Mouse (Mus musculus) forebrain, embryonic 13.5 days (tissue): Measurements from ENCODE around the gene Itk. TPM values are rescaled to one million over a fixed set of nuclear protein-coding genes. Genes with fewer than 3 reads are reported as not detected.

Experiments
- ATAC-seq: fragments of 200-750 bp; cut with Nextera tagmentation; 2 replicates; pipeline ENCODE4 v1.8.0; 2017
- H3K27ac ChIP-seq: fragments of 300-500 bp; sonication (generic); 2 replicates; pipeline ENCODE4 v1.5.1; 2015; ENCODE audit warnings: inconsistent platforms, mild to moderate bottlenecking, moderate library complexity
- H3K27me3 ChIP-seq: fragments of 300-500 bp; sonication (generic); 2 replicates; pipeline ENCODE4 v1.6.1; 2015; ENCODE audit warnings: mild to moderate bottlenecking, inconsistent platforms
- H3K36me3 ChIP-seq: fragments of 300-500 bp; sonication (generic); 2 replicates; pipeline ENCODE4 v1.6.1; 2015; ENCODE audit warnings: mild to moderate bottlenecking, inconsistent platforms; ENCODE audit not compliant: poor library complexity, severe bottlenecking
- H3K4me1 ChIP-seq: fragments of 300-500 bp; sonication (generic); 2 replicates; pipeline ENCODE4 v1.6.1; 2015; ENCODE audit warnings: inconsistent platforms
- H3K4me2 ChIP-seq: fragments of 300-500 bp; sonication (generic); 2 replicates; pipeline ENCODE4 v1.6.1; 2015; ENCODE audit warnings: inconsistent platforms, mild to moderate bottlenecking, moderate library complexity
- H3K4me3 ChIP-seq: fragments of 300-500 bp; sonication (generic); 2 replicates; pipeline ENCODE4 v1.5.1; 2015; ENCODE audit warnings: mild to moderate bottlenecking, inconsistent platforms
- H3K9ac ChIP-seq: fragments of 300-500 bp; sonication (generic); 2 replicates; pipeline ENCODE4 v1.6.1; 2015; ENCODE audit warnings: mild to moderate bottlenecking, inconsistent platforms
- H3K9me3 ChIP-seq: fragments of 300-500 bp; sonication (generic); replicated peaks from 2 replicates; pipeline ENCODE4 v1.6.1; 2016; ENCODE audit warnings: inconsistent platforms
- WGBS: fragments of 180-500 bp; shearing (Covaris S2); methylation state at CpG from one replicate; pipeline ENCODE4 v1.1.7; 2015; 5-methylcytosine and 5-hydroxymethylcytosine counted together
- polyA plus RNA-seq: library from polyadenylated mRNA; unstranded; fragments of >200 nt; fragmentation: Nextera tagmentation; extraction: Ambion mirVana; gene quantifications from 2 replicates; pipeline ENCODE4 v1.2.1, GENCODE M21; 2015

The Itk gene
- polyA plus RNA-seq, 1 experiment from 2014 or later, result not detected

GRCm38 (mm10) chr11:46371250-46371649 is 18.1 kb downstream of the Itk start:
- Histone ChIP-seq H3K27ac (no peak overlapping the region), H3K36me3 (no peaks in the 10 kb centered on the region), H3K4me3 (no peak overlapping the region), H3K4me1 (no peaks in the 10 kb centered on the region), H3K4me2 (no peak overlapping the region), H3K9me3 (no peaks in the 10 kb centered on the region; the same call in 1 of the 2 replicates), H3K27me3 (no peaks in the 10 kb centered on the region), H3K9ac (no peak overlapping the region)
- no peak for ATAC-seq
- WGBS, result 90% methylated on average over 8 of the region's 8 CpGs

GRCm38 (mm10) chr11:46370457-46370856 is 18.9 kb downstream of the Itk start:
- Histone ChIP-seq H3K27ac (no peak overlapping the region), H3K4me1 (no peaks in the 10 kb centered on the region), H3K4me2 (no peak overlapping the region), H3K27me3 (no peaks in the 10 kb centered on the region), H3K4me3 (no peak overlapping the region), H3K36me3 (no peaks in the 10 kb centered on the region), H3K9me3 (no peaks in the 10 kb centered on the region; the same call in 1 of the 2 replicates), H3K9ac (no peak overlapping the region)
- WGBS, result 93% methylated on average over 4 of the region's 4 CpGs
- no peak for ATAC-seq

- Histone ChIP-seq H3K27me3 (no peaks in the 10 kb centered on the region), H3K4me1 (peaks cover 6% of the 10 kb centered on the region; the same call in 1 of the 2 replicates), H3K9ac (no peak overlapping the region), H3K36me3 (no peaks in the 10 kb centered on the region), H3K27ac (no peak overlapping the region), H3K4me2 (no peak overlapping the region), H3K4me3 (no peak overlapping the region), H3K9me3 (no peaks in the 10 kb centered on the region; the same call in 1 of the 2 replicates)
- ATAC-seq, result no peak
- 74% methylated on average over 3 of the region's 3 CpGs for WGBS
Observed at GRCm38 (mm10) chr11:46366357-46366756, 23.0 kb downstream of the Itk start.

GRCm38 (mm10) chr11:46365744-46366143 is 23.6 kb downstream of the Itk start:
- Histone ChIP-seq H3K27me3 (no peaks in the 10 kb centered on the region), H3K9ac (no peak overlapping the region), H3K4me3 (no peak overlapping the region), H3K27ac (no peak overlapping the region), H3K9me3 (no peaks in the 10 kb centered on the region; the same call in 1 of the 2 replicates), H3K4me1 (peaks cover 6% of the 10 kb centered on the region; the same call in 1 of the 2 replicates), H3K36me3 (no peaks in the 10 kb centered on the region), H3K4me2 (no peak overlapping the region)
- ATAC-seq, result no peak
- 91% methylated on average over 5 of the region's 5 CpGs for WGBS

GRCm38 (mm10) chr11:46363864-46364263 is 25.5 kb downstream of the Itk start:
- Histone ChIP-seq H3K27me3 (no peaks in the 10 kb centered on the region), H3K4me1 (peaks cover 6% of the 10 kb centered on the region; the same call in 1 of the 2 replicates), H3K36me3 (no peaks in the 10 kb centered on the region), H3K4me3 (no peak overlapping the region), H3K9ac (no peak overlapping the region), H3K9me3 (no peaks in the 10 kb centered on the region; the same call in 1 of the 2 replicates), H3K27ac (no peak overlapping the region), H3K4me2 (no peak overlapping the region)
- ATAC-seq, result no peak
- WGBS, result 97% methylated on average over 9 of the region's 9 CpGs

- Histone ChIP-seq H3K9ac (no peak overlapping the region), H3K27me3 (no peaks in the 10 kb centered on the region), H3K4me3 (no peak overlapping the region), H3K4me1 (peaks cover 6% of the 10 kb centered on the region; the same call in 1 of the 2 replicates), H3K4me2 (no peak overlapping the region), H3K27ac (no peak overlapping the region), H3K9me3 (no peaks in the 10 kb centered on the region; the same call in 1 of the 2 replicates), H3K36me3 (no peaks in the 10 kb centered on the region)
- ATAC-seq, result no peak
- WGBS, result 88% methylated on average over 18 of the region's 18 CpGs
Observed at GRCm38 (mm10) chr11:46362061-46363022, 27.0 kb downstream of the Itk start.

- H3K4me2 ChIP-seq, result no peak overlapping the region
- H3K36me3 ChIP-seq, result no peaks in the 10 kb centered on the region
- no peak overlapping the region for H3K9ac ChIP-seq
- H3K4me3 ChIP-seq, result no peak overlapping the region
- WGBS, result 92% methylated on average over 2 of the region's 2 CpGs
- no peak overlapping the region for H3K27ac ChIP-seq
- no peaks in the 10 kb centered on the region for H3K27me3 ChIP-seq
- no peaks in the 10 kb centered on the region for H3K9me3 ChIP-seq
- no peak for ATAC-seq
- H3K4me1 ChIP-seq, result peaks cover 6% of the 10 kb centered on the region; the same call in 1 of the 2 replicates
Observed at GRCm38 (mm10) chr11:46360991-46361665, 28.2 kb downstream of the Itk start.

GRCm38 (mm10) chr11:46358369-46358768 is 30.9 kb downstream of the Itk start:
- WGBS, result 78% methylated on average over 1 of the region's 1 CpGs

GRCm38 (mm10) chr11:46349681-46350410 is 39.5 kb downstream of the Itk start:
- Histone ChIP-seq H3K9ac (no peak overlapping the region), H3K36me3 (no peaks in the 10 kb centered on the region), H3K4me2 (no peak overlapping the region), H3K4me1 (no peaks in the 10 kb centered on the region), H3K27me3 (no peaks in the 10 kb centered on the region), H3K9me3 (no peaks in the 10 kb centered on the region), H3K4me3 (no peak overlapping the region), H3K27ac (no peak overlapping the region)
- no peak for ATAC-seq
- WGBS, result 65% methylated on average over 2 of the region's 2 CpGs

More at GRCm38 (mm10) chr11:46358369-46358768, 30.9 kb downstream of the Itk start:
- Histone ChIP-seq H3K9ac (no peak overlapping the region), H3K4me2 (no peak overlapping the region), H3K4me1 (peaks cover 6% of the 10 kb centered on the region; the same call in 1 of the 2 replicates), H3K36me3 (no peaks in the 10 kb centered on the region), H3K27ac (no peak overlapping the region), H3K4me3 (no peak overlapping the region), H3K9me3 (no peaks in the 10 kb centered on the region), H3K27me3 (no peaks in the 10 kb centered on the region)
- ATAC-seq, result no peak

- Histone ChIP-seq H3K27me3 (no peaks in the 10 kb centered on the region), H3K4me2 (no peak overlapping the region), H3K27ac (no peak overlapping the region), H3K9ac (no peak overlapping the region), H3K4me1 (no peaks in the 10 kb centered on the region), H3K36me3 (no peaks in the 10 kb centered on the region), H3K4me3 (no peak overlapping the region), H3K9me3 (no peaks in the 10 kb centered on the region)
- ATAC-seq, result no peak
- WGBS, result 80% methylated on average over 3 of the region's 3 CpGs
Observed at GRCm38 (mm10) chr11:46348416-46348815, 40.9 kb downstream of the Itk start.

- H3K27ac ChIP-seq, result no peak overlapping the region
- H3K9me3 ChIP-seq, result no peaks in the 10 kb centered on the region
- no peak overlapping the region for H3K4me3 ChIP-seq
- no peak for ATAC-seq
- no peaks in the 10 kb centered on the region for H3K27me3 ChIP-seq
- H3K36me3 ChIP-seq, result no peaks in the 10 kb centered on the region
- H3K4me2 ChIP-seq, result no peak overlapping the region
- no peaks in the 10 kb centered on the region for H3K4me1 ChIP-seq
- 92% methylated on average over 5 of the region's 5 CpGs for WGBS
- H3K9ac ChIP-seq, result no peak overlapping the region
Observed at GRCm38 (mm10) chr11:46347756-46348155, 41.6 kb downstream of the Itk start.
